In genomic region chr17:28244214-28244613, GRCm38 (mm10) we compare ENCODE assay signal across 14 mouse cellular contexts. TPM values are rescaled to one million over a fixed set of nuclear protein-coding genes. Genes with fewer than 3 reads are reported as not detected.
DNase-seq lines count a peak whose midpoint lies in the region; ATAC-seq and TF ChIP-seq lines count a peak whose summit lies in the region.
"Had no signal": no experiment of that assay in that cellular context is flagged by ENCODE, and none has a peak within 500 bp of the region (broad histone marks: within the 10 kb centered on the region; RNA-seq: fewer than 3 reads in every experiment).

No protein-coding gene starts in this region.

- peak overlapping the region; percentile 95 for H3K27ac ChIP-seq in gastrocnemius, adult 2 months
- peak overlapping the region; percentile 32; the same call in 1 of the 2 replicates for H3K27ac ChIP-seq in midbrain, embryonic 14.5 days (replicated peaks; ENCODE audit: low read depth, low read length)
- H3K27ac ChIP-seq in midbrain, embryonic 13.5 days = no peak overlapping the region
- peak overlapping the region; percentile 63; the same call in 1 of the 2 replicates for H3K27ac ChIP-seq in hindbrain, embryonic 14.5 days
- H3K27ac ChIP-seq in stomach, embryonic 15.5 days = no peak overlapping the region; the same call in 1 of the 2 replicates
- no peak overlapping the region for H3K27ac ChIP-seq in thymus, adult 2 months (ENCODE audit: control insufficient read depth, insufficient read depth, low read length)
- H3K27ac ChIP-seq: neural tube, embryonic 12.5 days had no signal

- no peak overlapping the region for H3K9ac ChIP-seq in midbrain, embryonic 14.5 days (replicated peaks; ENCODE audit: low read length)
- no peak overlapping the region for H3K9ac ChIP-seq in midbrain, embryonic 13.5 days (replicated peaks)
- no peak overlapping the region for H3K9ac ChIP-seq in hindbrain, embryonic 14.5 days
- H3K9ac ChIP-seq in stomach, embryonic 15.5 days = no peak overlapping the region
- H3K9ac ChIP-seq: neural tube, embryonic 12.5 days had no signal

- H3K9me3 ChIP-seq in midbrain, embryonic 14.5 days (ENCODE audit: control insufficient read depth, low read length) = no peaks in the 10 kb centered on the region
- no peaks in the 10 kb centered on the region for H3K9me3 ChIP-seq in midbrain, embryonic 13.5 days
- no peaks in the 10 kb centered on the region for H3K9me3 ChIP-seq in hindbrain, embryonic 14.5 days (ENCODE audit: control insufficient read depth, low read length)
- H3K9me3 ChIP-seq in stomach, embryonic 15.5 days = no peaks in the 10 kb centered on the region
- H3K9me3 ChIP-seq: neural tube, embryonic 12.5 days had no signal

- H3K4me2 ChIP-seq in midbrain, embryonic 14.5 days (ENCODE audit: low read length) = no peak overlapping the region
- no peak overlapping the region for H3K4me2 ChIP-seq in midbrain, embryonic 13.5 days (replicated peaks)
- H3K4me2 ChIP-seq in hindbrain, embryonic 14.5 days (replicated peaks) = no peak overlapping the region
- H3K4me2 ChIP-seq in stomach, embryonic 15.5 days = no peak overlapping the region

- no peaks in the 10 kb centered on the region for H3K27me3 ChIP-seq in midbrain, embryonic 14.5 days (ENCODE audit: control insufficient read depth, insufficient read depth, low read length)
- no peaks in the 10 kb centered on the region for H3K27me3 ChIP-seq in midbrain, embryonic 13.5 days
- no peaks in the 10 kb centered on the region for H3K27me3 ChIP-seq in hindbrain, embryonic 14.5 days (ENCODE audit: control insufficient read depth, insufficient read depth, low read length)
- H3K27me3 ChIP-seq in stomach, embryonic 15.5 days (replicated peaks) = no peaks in the 10 kb centered on the region
- no peaks in the 10 kb centered on the region for H3K27me3 ChIP-seq in thymus, adult 2 months (ENCODE audit: control insufficient read depth, insufficient read depth, low read length)
- H3K27me3 ChIP-seq: neural tube, embryonic 12.5 days had no signal

- 82% methylated on average over 6 of the region's 6 CpGs for WGBS in midbrain, embryonic 14.5 days
- 80% methylated on average over 6 of the region's 6 CpGs for WGBS in midbrain, embryonic 13.5 days
- WGBS in hindbrain, embryonic 14.5 days = 88% methylated on average over 6 of the region's 6 CpGs
- WGBS in stomach, embryonic 15.5 days = 74% methylated on average over 6 of the region's 6 CpGs
- 95% methylated on average over 6 of the region's 6 CpGs for WGBS in thymus, adult 2 months

- DNase-seq in gastrocnemius, adult 2 months = no peak
- DNase-seq in gastrocnemius, postnatal 36 days = no peak
- no peak for DNase-seq in midbrain, embryonic 14.5 days
- DNase-seq in hindbrain, embryonic 14.5 days (ENCODE audit: low spot score) = no peak
- no peak for DNase-seq in thymus, adult 2 months
- no peak for DNase-seq in spleen, adult 18-20 months
- DNase-seq: cerebellum, adult 9-10 months; heart, adult 11 months; kidney, adult 9 months; lung, postnatal 4 days had no signal

- no peak for ATAC-seq in midbrain, embryonic 14.5 days (ENCODE audit: low FRiP score, low TSS enrichment)
- no peak for ATAC-seq in midbrain, embryonic 13.5 days
- no peak for ATAC-seq in hindbrain, embryonic 14.5 days (ENCODE audit: low FRiP score)
- ATAC-seq in stomach, embryonic 15.5 days (ENCODE audit: insufficient read depth, low FRiP score, low read depth) = 0 out of 2 replicates have a peak, but pooled peaks have one; percentile 25

- intact Hi-C loops in gastrocnemius, adult 2 months (cut with DNase I) = no loop called here
- intact Hi-C loops in gastrocnemius, postnatal 36 days (cut with DNase I) = no loop called here

- no peak for TF ChIP-seq CTCF in gastrocnemius, adult 2 months (IDR thresholded peaks at IDR 0.05)
- no peak for TF ChIP-seq CTCF in thymus, adult 2 months (IDR thresholded peaks at IDR 0.05; ENCODE audit: borderline replicate concordance, control insufficient read depth, extremely low read depth, insufficient read depth, low read length, poor library complexity)

- peaks cover 8% of the 10 kb centered on the region; the same call in 1 of the 2 replicates for H3K36me3 ChIP-seq in midbrain, embryonic 14.5 days (ENCODE audit: control insufficient read depth, insufficient read depth, low read length)
- H3K36me3 ChIP-seq in midbrain, embryonic 13.5 days = no peaks in the 10 kb centered on the region
- H3K36me3 ChIP-seq in hindbrain, embryonic 14.5 days (replicated peaks; ENCODE audit: control insufficient read depth, insufficient read depth) = peaks cover 2% of the 10 kb centered on the region; the same call in 1 of the 2 replicates
- peaks cover 3% of the 10 kb centered on the region; the same call in 1 of the 2 replicates for H3K36me3 ChIP-seq in stomach, embryonic 15.5 days
- peaks cover 5% of the 10 kb centered on the region; the same call in 1 of the 2 replicates for H3K36me3 ChIP-seq in thymus, adult 2 months (ENCODE audit: control insufficient read depth, insufficient read depth, low read length)
- H3K36me3 ChIP-seq: neural tube, embryonic 12.5 days had no signal

- no peak for TF ChIP-seq POLR2A in thymus, adult 2 months (IDR thresholded peaks at IDR 0.05; ENCODE audit: control insufficient read depth, extremely low read depth, insufficient read depth, low read length, poor library complexity)

- no peak overlapping the region for H3K4me3 ChIP-seq in gastrocnemius, adult 2 months
- no peak overlapping the region for H3K4me3 ChIP-seq in midbrain, embryonic 14.5 days (replicated peaks; ENCODE audit: low read depth, low read length)
- no peak overlapping the region for H3K4me3 ChIP-seq in midbrain, embryonic 13.5 days (replicated peaks)
- no peak overlapping the region for H3K4me3 ChIP-seq in hindbrain, embryonic 14.5 days (replicated peaks; ENCODE audit: low read length)
- no peak overlapping the region for H3K4me3 ChIP-seq in stomach, embryonic 15.5 days (replicated peaks)
- H3K4me3 ChIP-seq in thymus, adult 2 months (ENCODE audit: control insufficient read depth, insufficient read depth, low read length) = no peak overlapping the region
- H3K4me3 ChIP-seq: erythroblast, embryonic 14.5 days; neural tube, embryonic 12.5 days had no signal

- no peaks in the 10 kb centered on the region for H3K4me1 ChIP-seq in midbrain, embryonic 14.5 days (ENCODE audit: control insufficient read depth, insufficient read depth, low read length)
- H3K4me1 ChIP-seq in midbrain, embryonic 13.5 days (replicated peaks) = peaks cover 18% of the 10 kb centered on the region
- peaks cover 15% of the 10 kb centered on the region for H3K4me1 ChIP-seq in hindbrain, embryonic 14.5 days (replicated peaks; ENCODE audit: control insufficient read depth, insufficient read depth, low read length)
- H3K4me1 ChIP-seq in stomach, embryonic 15.5 days = peaks cover 20% of the 10 kb centered on the region
- peaks cover 17% of the 10 kb centered on the region for H3K4me1 ChIP-seq in thymus, adult 2 months (replicated peaks; ENCODE audit: control insufficient read depth, insufficient read depth, low read length)

RNA-seq across cellular contexts. Expression of gene Ppard, which starts 11.7 kb away (rescaled TPM):
- total RNA-seq in gastrocnemius, adult 2 months (2021) = 10 to 100 TPM; 29.1 to 30.7 TPM
- 10 to 100 TPM; 24.4 to 31.1 TPM for total RNA-seq in gastrocnemius, postnatal 36 days (2021)
- polyA plus RNA-seq in midbrain, embryonic 14.5 days (2014; fragmentation: Nextera tagmentation; extraction: Ambion mirVana) = 1.2 and 1.5 TPM in 2 replicates
- 0.84 and 1.4 TPM in 2 replicates for polyA plus RNA-seq in midbrain, embryonic 13.5 days (2015; fragmentation: Nextera tagmentation; extraction: Ambion mirVana)
- 1.6 and 1.8 TPM in 2 replicates for polyA plus RNA-seq in hindbrain, embryonic 14.5 days (2014; fragmentation: Nextera tagmentation; extraction: Ambion mirVana)
- 3.3 and 4.6 TPM in 2 replicates for polyA plus RNA-seq in stomach, embryonic 15.5 days (2015; fragmentation: Nextera tagmentation; extraction: Ambion mirVana)
- 50.7 and 51.6 TPM in 2 replicates for polyA plus RNA-seq in thymus, adult 2 months (2012; rRNA removed)

RNA-seq across cellular contexts. Expression of gene Def6, which starts 36.6 kb away (rescaled TPM):
- total RNA-seq in gastrocnemius, adult 2 months (2021) = 1 to 10 TPM; 1.5 to 1.6 TPM
- 1 to 10 TPM; 1.8 to 2.6 TPM for total RNA-seq in gastrocnemius, postnatal 36 days (2021)
- polyA plus RNA-seq in midbrain, embryonic 14.5 days (2014; fragmentation: Nextera tagmentation; extraction: Ambion mirVana) = 3.2 and 3.5 TPM in 2 replicates
- 4.5 and 5.6 TPM in 2 replicates for polyA plus RNA-seq in midbrain, embryonic 13.5 days (2015; fragmentation: Nextera tagmentation; extraction: Ambion mirVana)
- 4.3 and 6.5 TPM in 2 replicates for polyA plus RNA-seq in hindbrain, embryonic 14.5 days (2014; fragmentation: Nextera tagmentation; extraction: Ambion mirVana)
- polyA plus RNA-seq in stomach, embryonic 15.5 days (2015; fragmentation: Nextera tagmentation; extraction: Ambion mirVana) = 9.6 and 10.0 TPM in 2 replicates
- polyA plus RNA-seq in thymus, adult 2 months (2012; rRNA removed) = 247 and 277 TPM in 2 replicates

Comparison
In these comparisons a context has a peak if more than half of its experiments do, and no peak if none do; other contexts are left out.
1. H3K27ac ChIP-seq: peak in gastrocnemius, adult 2 months (single experiment), midbrain, embryonic 14.5 days (single experiment) and hindbrain, embryonic 14.5 days (single experiment); none in midbrain, embryonic 13.5 days (single experiment), stomach, embryonic 15.5 days (single experiment) and thymus, adult 2 months (single experiment).
2. RNA of gene Def6, which starts 36.6 kb away (polyA plus RNA-seq): 247 to 277 TPM in thymus, adult 2 months; 9.6 to 10.0 TPM in stomach, embryonic 15.5 days, 4.3 to 6.5 TPM in hindbrain, embryonic 14.5 days, 4.5 to 5.6 TPM in midbrain, embryonic 13.5 days and 3.2 to 3.5 TPM in midbrain, embryonic 14.5 days; every median in the first group is over 10 times any median in the second.